Mouse (Mus musculus) spleen, adult 2 months (tissue): ENCODE measurements at regions not wholly inside any gene's neighbourhood (a gene's known extent, or its start where the extent isn't known, plus 50 kb on each side); places are given as distances from the start of the nearest gene placed in this dataset.

Experiments used
- DNase-seq, 2 experiments: peaks; one replicate each; pipeline versions ENCODE4 v3.0.0 to v3.0.0-alpha.2; 2012 to 2021; ENCODE audit warnings: low spot score in 2 of 2, low read depth in 1 of 2
- H3K27ac ChIP-seq: fragments of 200-500 bp; 2 replicates; pipeline ENCODE4 v1.5.1; 2012; ENCODE audit warnings: low read length, inconsistent platforms; ENCODE audit not compliant: insufficient read depth
- H3K27me3 ChIP-seq: fragments of 200-500 bp; 2 replicates; pipeline ENCODE4 v1.6.1; 2012; ENCODE audit warnings: mild to moderate bottlenecking, moderate library complexity, low read length, inconsistent platforms; ENCODE audit not compliant: control insufficient read depth, insufficient read depth
- H3K36me3 ChIP-seq: fragments of 200-500 bp; 2 replicates; pipeline ENCODE4 v1.6.1; 2012; ENCODE audit warnings: mild to moderate bottlenecking, low read length, inconsistent platforms; ENCODE audit not compliant: control insufficient read depth, insufficient read depth
- H3K4me1 ChIP-seq: fragments of 200-500 bp; 2 replicates; pipeline ENCODE4 v1.6.1; 2011; ENCODE audit warnings: inconsistent platforms; ENCODE audit not compliant: control insufficient read depth, insufficient read depth, insufficient read length
- H3K4me3 ChIP-seq: fragments of 200-500 bp; 2 replicates; pipeline ENCODE4 v1.5.1; 2011; ENCODE audit warnings: mild to moderate bottlenecking, inconsistent platforms; ENCODE audit not compliant: insufficient read depth, insufficient read length; ENCODE audit errors: extremely low read depth
- CTCF ChIP-seq: fragments of 200-500 bp; IDR thresholded peaks from 2 replicates; pipeline ENCODE4 v1.5.1; 2011; ENCODE audit warnings: mild to moderate bottlenecking, inconsistent platforms; ENCODE audit not compliant: insufficient read depth, insufficient read length, insufficient replicate concordance; ENCODE audit errors: extremely low read depth
- POLR2A ChIP-seq: fragments of 200-500 bp; IDR thresholded peaks from 2 replicates; pipeline ENCODE4 v1.6.1; 2011; ENCODE audit warnings: low read depth, low read length, inconsistent platforms
- WGBS: fragments of 180-500 bp; shearing (Covaris S2); methylation state at CpG from one replicate; pipeline ENCODE4 v1.1.7; 2018; 5-methylcytosine and 5-hydroxymethylcytosine counted together

DNA sequence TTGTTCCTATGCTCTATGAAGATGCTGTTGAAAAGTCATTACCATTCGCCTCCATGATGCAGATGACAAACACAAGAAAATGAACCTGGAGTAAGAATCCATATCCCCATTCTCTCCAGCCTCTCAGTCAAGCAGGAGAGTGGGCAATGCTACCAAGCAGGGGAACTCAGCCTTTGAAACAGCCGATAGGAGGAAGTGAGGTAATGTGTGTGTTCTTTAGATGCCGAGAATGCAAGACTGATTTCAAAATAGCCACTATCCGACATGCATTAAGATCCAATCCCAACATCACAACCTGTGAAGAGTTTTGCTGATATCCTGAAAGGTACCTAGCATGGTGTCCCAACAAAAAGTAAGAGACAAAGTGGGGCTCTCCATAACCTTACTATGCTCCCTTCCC is 611.8 kb downstream of the Efna5 start:
- TF ChIP-seq CTCF (no peak), POLR2A (no peak)
- WGBS: 82% methylated on average over 4 of the region's 4 CpGs
- H3K36me3 ChIP-seq: no peaks in the 10 kb centered on the region
- H3K27me3 ChIP-seq: no peaks in the 10 kb centered on the region
- no peak overlapping the region for H3K27ac ChIP-seq
- no peak overlapping the region for H3K4me3 ChIP-seq
- DNase-seq: no peak
- no peaks in the 10 kb centered on the region for H3K4me1 ChIP-seq

DNA sequence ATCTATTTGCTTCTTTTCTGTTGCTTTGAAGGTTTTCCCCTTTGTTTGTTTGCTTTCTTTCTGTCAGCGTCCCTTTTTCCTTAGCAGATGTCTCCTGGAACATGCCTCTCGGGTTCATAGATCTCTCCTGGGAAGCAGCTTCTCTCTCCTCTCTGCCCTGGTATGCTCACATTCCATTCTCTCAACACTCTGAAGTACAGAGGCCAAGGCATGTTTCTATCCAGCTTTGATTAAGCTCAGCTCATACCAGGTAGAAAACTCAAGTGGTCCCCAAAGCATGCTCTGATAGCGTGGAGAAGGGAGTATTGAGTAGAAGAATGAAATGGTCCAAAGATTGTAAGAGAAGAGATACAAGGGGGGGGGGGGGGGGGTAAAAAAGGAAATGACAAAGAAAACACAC is 627.7 kb downstream of the Efna5 start:
- no peak for DNase-seq
- H3K36me3 ChIP-seq: no peaks in the 10 kb centered on the region
- H3K4me1 ChIP-seq: no peaks in the 10 kb centered on the region
- 76% methylated on average over 3 of the region's 3 CpGs for WGBS
- H3K27ac ChIP-seq: no peak overlapping the region
- no peaks in the 10 kb centered on the region for H3K27me3 ChIP-seq
- H3K4me3 ChIP-seq: no peak overlapping the region
- TF ChIP-seq CTCF (no peak), POLR2A (no peak)

DNA sequence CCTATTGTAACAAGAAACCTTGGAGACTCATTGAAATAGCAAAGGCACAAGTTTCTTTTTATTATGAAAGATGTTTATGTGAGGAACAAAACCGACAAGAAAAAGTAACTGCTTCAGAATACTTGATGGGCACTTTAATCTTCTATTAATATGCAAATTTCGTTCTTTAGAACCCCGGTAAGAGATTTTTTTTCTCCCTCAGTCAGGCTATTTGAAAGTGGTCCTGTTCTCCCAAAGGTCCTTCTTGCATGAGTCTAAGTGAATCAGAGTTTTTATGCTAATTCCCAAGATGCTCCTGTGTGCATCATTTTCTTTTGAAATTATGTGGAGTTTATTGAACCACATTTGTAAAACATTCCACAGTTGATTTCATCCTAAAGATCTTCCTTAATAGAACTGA is 633.1 kb downstream of the Efna5 start:
- Histone ChIP-seq H3K27me3 (no peaks in the 10 kb centered on the region), H3K27ac (no peak overlapping the region), H3K4me3 (no peak overlapping the region), H3K36me3 (no peaks in the 10 kb centered on the region), H3K4me1 (no peaks in the 10 kb centered on the region)
- no peak for DNase-seq
- WGBS: 73% methylated on average over 3 of the region's 3 CpGs
- TF ChIP-seq CTCF (no peak), POLR2A (no peak)

DNA sequence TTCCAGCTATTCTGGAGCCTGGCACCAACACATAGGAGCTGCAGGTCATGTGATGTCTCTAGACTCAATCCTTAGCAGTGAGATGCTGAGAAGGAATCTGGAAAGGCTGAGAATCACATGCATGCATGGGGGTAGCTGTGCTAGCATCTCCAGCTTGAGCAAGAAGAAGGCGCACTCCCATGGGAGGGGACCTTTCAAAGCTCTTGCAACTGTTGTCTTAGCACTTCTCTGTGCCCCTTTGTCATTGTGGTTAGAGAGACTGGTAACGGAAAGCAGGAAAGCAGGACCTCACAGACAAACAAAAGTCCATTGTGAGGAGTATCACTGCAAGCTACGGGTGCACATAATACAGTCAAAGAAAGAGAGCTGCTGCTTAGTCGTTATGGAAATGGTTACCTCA is 634.5 kb downstream of the Efna5 start:
- H3K4me1 ChIP-seq: no peaks in the 10 kb centered on the region
- 22% methylated on average over 4 of the region's 4 CpGs for WGBS
- H3K4me3 ChIP-seq: no peak overlapping the region
- H3K27ac ChIP-seq: no peak overlapping the region
- TF ChIP-seq POLR2A (no peak), CTCF (no peak)
- DNase-seq: no peak
- no peaks in the 10 kb centered on the region for H3K27me3 ChIP-seq
- no peaks in the 10 kb centered on the region for H3K36me3 ChIP-seq

DNA sequence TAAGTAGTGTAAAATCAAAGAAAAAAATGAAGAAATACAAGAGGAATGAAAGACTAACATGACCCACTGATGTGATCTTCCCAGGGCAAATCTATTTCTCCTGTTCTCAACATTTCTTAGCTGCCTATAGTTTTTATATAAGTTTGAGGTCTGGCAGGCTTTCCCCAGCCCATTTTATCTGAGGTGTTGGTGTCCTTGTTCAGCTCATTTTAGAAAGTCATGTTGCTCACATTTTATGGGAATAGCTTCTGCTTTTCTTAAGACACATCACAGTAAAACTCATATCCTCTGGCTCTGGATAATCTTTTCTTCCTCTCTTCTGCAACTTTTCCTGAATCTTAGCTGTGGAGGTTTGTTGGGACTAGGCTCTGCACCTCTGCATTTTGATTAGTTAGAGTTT is 650.2 kb downstream of the Efna5 start:
- Histone ChIP-seq H3K27ac (no peak overlapping the region), H3K36me3 (no peaks in the 10 kb centered on the region), H3K4me3 (no peak overlapping the region), H3K4me1 (no peaks in the 10 kb centered on the region), H3K27me3 (no peaks in the 10 kb centered on the region)
- TF ChIP-seq CTCF (no peak), POLR2A (no peak)
- no peak for DNase-seq

DNA sequence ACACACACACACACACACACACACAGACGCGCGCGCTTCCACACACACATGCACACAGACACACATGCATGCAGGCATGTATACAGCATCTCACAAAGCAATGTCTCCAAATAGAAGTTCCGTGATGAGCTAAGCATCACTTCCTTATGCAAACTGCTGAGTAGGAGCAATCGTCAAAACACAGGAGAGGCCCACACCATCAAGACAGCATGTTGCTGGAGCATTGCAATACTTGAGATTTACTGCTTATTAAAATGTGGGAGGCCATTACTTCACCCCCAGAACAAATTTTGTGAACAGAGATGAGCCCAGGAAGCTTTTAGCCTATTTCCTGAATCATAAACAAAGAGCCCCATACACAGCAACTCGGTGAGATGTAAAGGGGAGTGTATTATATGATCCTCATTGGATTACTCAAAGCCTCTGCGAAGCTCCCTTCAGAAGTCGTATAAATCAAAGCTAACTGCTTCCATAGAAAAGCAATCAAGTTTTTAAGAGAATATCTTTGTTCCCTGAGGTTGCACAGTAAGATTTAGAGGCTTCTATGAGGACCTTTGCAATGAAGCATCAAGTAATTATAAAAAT is 670.6 kb downstream of the Efna5 start:
- no peaks in the 10 kb centered on the region for H3K4me1 ChIP-seq
- WGBS: 89% methylated on average over 9 of the region's 9 CpGs
- no peak overlapping the region for H3K27ac ChIP-seq

DNA sequence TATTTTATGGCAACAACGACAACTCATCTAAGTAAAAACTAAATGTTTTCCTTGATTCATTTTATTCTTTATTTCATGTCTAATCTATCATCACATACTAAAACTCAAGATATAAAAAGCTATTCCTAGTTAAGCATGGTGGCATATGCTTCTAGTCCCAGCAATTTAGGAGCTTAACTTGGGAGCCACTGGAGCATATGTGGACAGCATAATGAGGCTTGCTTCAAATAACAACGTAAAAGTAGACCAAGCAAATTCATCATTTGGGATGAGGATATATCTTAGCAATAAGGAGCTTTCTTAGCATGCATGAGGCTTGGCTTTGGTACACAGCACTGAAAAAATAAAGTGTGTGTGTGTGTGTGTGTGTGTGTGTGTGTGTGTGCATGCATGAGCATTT is 678.5 kb downstream of the Efna5 start:
- H3K36me3 ChIP-seq: no peaks in the 10 kb centered on the region
- DNase-seq: no peak
- TF ChIP-seq POLR2A: no peak
- no peak for TF ChIP-seq CTCF
- H3K4me1 ChIP-seq: no peaks in the 10 kb centered on the region
- no peaks in the 10 kb centered on the region for H3K27me3 ChIP-seq
- no peak overlapping the region for H3K4me3 ChIP-seq
- no peak overlapping the region for H3K27ac ChIP-seq
- 89% methylated on average over 2 of the region's 2 CpGs for WGBS

More for the DNA sequence above, 670.6 kb downstream of the Efna5 start:
- TF ChIP-seq POLR2A: no peak
- TF ChIP-seq CTCF: no peak
- no peaks in the 10 kb centered on the region for H3K36me3 ChIP-seq
- no peak for DNase-seq
- no peak overlapping the region for H3K4me3 ChIP-seq
- no peaks in the 10 kb centered on the region for H3K27me3 ChIP-seq

DNA sequence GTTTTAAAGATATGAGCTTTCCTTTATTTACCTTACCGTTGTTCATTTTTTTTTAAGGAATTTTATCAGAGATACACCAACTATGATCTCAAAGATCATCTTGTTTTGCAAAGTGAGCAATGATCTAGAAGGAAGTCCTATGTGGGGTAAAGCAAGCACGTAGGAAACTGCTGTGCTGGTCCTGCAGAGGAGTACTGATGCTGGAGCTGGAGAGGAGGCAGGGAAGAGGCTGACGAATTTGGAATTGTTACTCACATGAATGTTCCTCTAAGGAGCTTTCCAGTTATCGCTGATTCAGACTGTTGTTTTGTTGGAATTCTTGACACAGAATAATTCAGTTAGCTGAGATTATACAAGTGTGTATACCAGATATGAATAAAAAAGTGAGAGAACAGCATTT is 680.6 kb downstream of the Efna5 start:
- Histone ChIP-seq H3K27ac (no peak overlapping the region), H3K36me3 (no peaks in the 10 kb centered on the region), H3K27me3 (no peaks in the 10 kb centered on the region), H3K4me3 (no peak overlapping the region), H3K4me1 (no peaks in the 10 kb centered on the region)
- no peak for DNase-seq
- TF ChIP-seq CTCF: no peak
- no peak for TF ChIP-seq POLR2A
- 81% methylated on average over 4 of the region's 4 CpGs for WGBS
